Mouse (Mus musculus): ENCODE measurements around the gene Gm28372. TPM values are rescaled to one million over a fixed set of nuclear protein-coding genes. Genes with fewer than 3 reads are reported as not detected.
A peak's percentile ranks its signal among the peaks of the same experiment; 100 is the strongest.

Gene Gm28372
- polyA plus RNA-seq, 1 experiment from 2014 or later = not detected

- Histone ChIP-seq H3K4me2 (ENCODE audit: low read depth, severe bottlenecking) (no peak overlapping the region), H3K9ac (ENCODE audit: low read length) (no peak overlapping the region), H3K4me3 (ENCODE audit: low read depth, low read length) (no peak overlapping the region), H3K27me3 (ENCODE audit: control insufficient read depth, insufficient read depth, low read length) (no peaks in the 10 kb centered on the region), H3K27ac (replicated peaks; ENCODE audit: low read depth, low read length) (no peak overlapping the region), H3K9me3 (ENCODE audit: control insufficient read depth, low read length) (no peaks in the 10 kb centered on the region), H3K4me1 (ENCODE audit: control insufficient read depth, insufficient read depth, low read length) (peaks cover 8% of the 10 kb centered on the region; the same call in 1 of the 2 replicates), H3K36me3 (ENCODE audit: control insufficient read depth, insufficient read depth, low read length) (no peaks in the 10 kb centered on the region)
- DNase-seq (ENCODE audit: low spot score) (no peak), ATAC-seq (ENCODE audit: insufficient number of reproducible peaks, low FRiP score, low TSS enrichment, low read depth) (no peak)
- 94% methylated on average over 26 of the region's 26 CpGs for WGBS
Observed at GRCm38 (mm10) chr2:130421781-130422620, 17.0 kb downstream of the Gm28372 start.

- Histone ChIP-seq H3K4me3 (ENCODE audit: low read depth, low read length) (peak overlapping the region; percentile 82), H3K4me2 (ENCODE audit: low read depth, severe bottlenecking) (peak overlapping the region; percentile 86), H3K9ac (ENCODE audit: low read length) (peak overlapping the region; percentile 89), H3K4me1 (ENCODE audit: control insufficient read depth, insufficient read depth, low read length) (peaks cover 8% of the 10 kb centered on the region; the same call in 1 of the 2 replicates), H3K27me3 (ENCODE audit: control insufficient read depth, insufficient read depth, low read length) (no peaks in the 10 kb centered on the region), H3K27ac (replicated peaks; ENCODE audit: low read depth, low read length) (peak overlapping the region; percentile 62), H3K9me3 (ENCODE audit: control insufficient read depth, low read length) (no peaks in the 10 kb centered on the region), H3K36me3 (ENCODE audit: control insufficient read depth, insufficient read depth, low read length) (no peaks in the 10 kb centered on the region)
- peak; percentile 87 for DNase-seq (ENCODE audit: low spot score)
- 17% methylated on average over 49 of the region's 49 CpGs for WGBS
- ATAC-seq (ENCODE audit: insufficient number of reproducible peaks, low FRiP score, low TSS enrichment, low read depth) = peak; percentile 76
Observed at GRCm38 (mm10) chr2:130423397-130424125, 18.5 kb downstream of the Gm28372 start.

- peak within 1 kb of the TSS; percentile 89 for H3K9ac ChIP-seq (ENCODE audit: low read length)
- peak within 1 kb of the TSS; percentile 82 for H3K4me3 ChIP-seq (ENCODE audit: low read depth, low read length)
- H3K9me3 ChIP-seq (ENCODE audit: control insufficient read depth, low read length) = no peaks in the 10 kb centered on the region
- H3K4me2 ChIP-seq (ENCODE audit: low read depth, severe bottlenecking) = peak within 1 kb of the TSS; percentile 86
- 0% methylated on average over 58 of the region's 58 CpGs for WGBS
- H3K27ac ChIP-seq (replicated peaks; ENCODE audit: low read depth, low read length) = peak within 1 kb of the TSS; percentile 62
- peak; percentile 93 for DNase-seq (ENCODE audit: low spot score)
- no peaks in the 10 kb centered on the region for H3K27me3 ChIP-seq (ENCODE audit: control insufficient read depth, insufficient read depth, low read length)
- peak; percentile 94 for ATAC-seq (ENCODE audit: insufficient number of reproducible peaks, low FRiP score, low TSS enrichment, low read depth)
- H3K4me1 ChIP-seq (ENCODE audit: control insufficient read depth, insufficient read depth, low read length) = peaks cover 8% of the 10 kb centered on the region; the same call in 1 of the 2 replicates
- H3K36me3 ChIP-seq (ENCODE audit: control insufficient read depth, insufficient read depth, low read length) = no peaks in the 10 kb centered on the region
Observed at GRCm38 (mm10) chr2:130424126-130424853, 19.3 kb downstream of the Gm28372 start, which contains the start of the genes Vps16 and Pced1a. Vps16 (plus strand) TSS chr2:130424339. Pced1a (minus strand) TSS chr2:130424701.

- peak overlapping the region; percentile 89 for H3K9ac ChIP-seq (ENCODE audit: low read length)
- no peak overlapping the region for H3K27ac ChIP-seq (replicated peaks; ENCODE audit: low read depth, low read length)
- peaks cover 8% of the 10 kb centered on the region; the same call in 1 of the 2 replicates for H3K4me1 ChIP-seq (ENCODE audit: control insufficient read depth, insufficient read depth, low read length)
- DNase-seq (ENCODE audit: low spot score) (no peak), ATAC-seq (ENCODE audit: insufficient number of reproducible peaks, low FRiP score, low TSS enrichment, low read depth) (no peak)
- H3K4me3 ChIP-seq (ENCODE audit: low read depth, low read length) = peak overlapping the region; percentile 82
- peaks cover 2% of the 10 kb centered on the region; the same call in 1 of the 2 replicates for H3K36me3 ChIP-seq (ENCODE audit: control insufficient read depth, insufficient read depth, low read length)
- no peaks in the 10 kb centered on the region for H3K27me3 ChIP-seq (ENCODE audit: control insufficient read depth, insufficient read depth, low read length)
- peak overlapping the region; percentile 86 for H3K4me2 ChIP-seq (ENCODE audit: low read depth, severe bottlenecking)
- 61% methylated on average over 5 of the region's 5 CpGs for WGBS
- no peaks in the 10 kb centered on the region for H3K9me3 ChIP-seq (ENCODE audit: control insufficient read depth, low read length)
Observed at GRCm38 (mm10) chr2:130425112-130425511, 20.1 kb downstream of the Gm28372 start.

GRCm38 (mm10) chr2:130429851-130430250 is 24.8 kb downstream of the Gm28372 start:
- no peaks in the 10 kb centered on the region for H3K27me3 ChIP-seq (ENCODE audit: control insufficient read depth, insufficient read depth, low read length)
- DNase-seq (ENCODE audit: low spot score) = no peak
- H3K36me3 ChIP-seq (ENCODE audit: control insufficient read depth, insufficient read depth, low read length) = peaks cover 2% of the 10 kb centered on the region; the same call in 1 of the 2 replicates
- H3K9me3 ChIP-seq (ENCODE audit: control insufficient read depth, low read length) = no peaks in the 10 kb centered on the region
- no peak overlapping the region for H3K4me3 ChIP-seq (ENCODE audit: low read depth, low read length)
- H3K9ac ChIP-seq (ENCODE audit: low read length) = no peak overlapping the region
- H3K27ac ChIP-seq (replicated peaks; ENCODE audit: low read depth, low read length) = no peak overlapping the region
- 86% methylated on average over 2 of the region's 2 CpGs for WGBS
- no peak overlapping the region for H3K4me2 ChIP-seq (ENCODE audit: low read depth, severe bottlenecking)
- no peak for ATAC-seq (ENCODE audit: insufficient number of reproducible peaks, low FRiP score, low TSS enrichment, low read depth)
- H3K4me1 ChIP-seq (ENCODE audit: control insufficient read depth, insufficient read depth, low read length) = 0 out of 2 replicates have a peak, but pooled peaks cover 4% of the 10 kb centered on the region

GRCm38 (mm10) chr2:130430484-130430883 is 25.4 kb downstream of the Gm28372 start:
- Histone ChIP-seq H3K27me3 (ENCODE audit: control insufficient read depth, insufficient read depth, low read length) (no peaks in the 10 kb centered on the region), H3K4me3 (ENCODE audit: low read depth, low read length) (no peak overlapping the region), H3K4me1 (ENCODE audit: control insufficient read depth, insufficient read depth, low read length) (no peaks in the 10 kb centered on the region), H3K4me2 (ENCODE audit: low read depth, severe bottlenecking) (no peak overlapping the region), H3K9me3 (ENCODE audit: control insufficient read depth, low read length) (no peaks in the 10 kb centered on the region), H3K9ac (ENCODE audit: low read length) (no peak overlapping the region), H3K27ac (replicated peaks; ENCODE audit: low read depth, low read length) (no peak overlapping the region), H3K36me3 (ENCODE audit: control insufficient read depth, insufficient read depth, low read length) (peaks cover 2% of the 10 kb centered on the region; the same call in 1 of the 2 replicates)
- ATAC-seq (ENCODE audit: insufficient number of reproducible peaks, low FRiP score, low TSS enrichment, low read depth) (no peak), DNase-seq (ENCODE audit: low spot score) (no peak)
- 91% methylated on average over 3 of the region's 3 CpGs for WGBS

GRCm38 (mm10) chr2:130432157-130432556 is 27.1 kb downstream of the Gm28372 start:
- 82% methylated on average over 3 of the region's 3 CpGs for WGBS
- Histone ChIP-seq H3K4me2 (ENCODE audit: low read depth, severe bottlenecking) (no peak overlapping the region), H3K27me3 (ENCODE audit: control insufficient read depth, insufficient read depth, low read length) (no peaks in the 10 kb centered on the region), H3K9ac (ENCODE audit: low read length) (no peak overlapping the region), H3K9me3 (ENCODE audit: control insufficient read depth, low read length) (no peaks in the 10 kb centered on the region), H3K4me3 (ENCODE audit: low read depth, low read length) (no peak overlapping the region), H3K4me1 (ENCODE audit: control insufficient read depth, insufficient read depth, low read length) (no peaks in the 10 kb centered on the region), H3K36me3 (ENCODE audit: control insufficient read depth, insufficient read depth, low read length) (peaks cover 2% of the 10 kb centered on the region; the same call in 1 of the 2 replicates), H3K27ac (replicated peaks; ENCODE audit: low read depth, low read length) (no peak overlapping the region)
- DNase-seq (ENCODE audit: low spot score) = no peak
- no peak for ATAC-seq (ENCODE audit: insufficient number of reproducible peaks, low FRiP score, low TSS enrichment, low read depth)

GRCm38 (mm10) chr2:130433152-130433551 is 28.1 kb downstream of the Gm28372 start:
- Histone ChIP-seq H3K36me3 (ENCODE audit: control insufficient read depth, insufficient read depth, low read length) (peaks cover 6% of the 10 kb centered on the region), H3K9me3 (ENCODE audit: control insufficient read depth, low read length) (no peaks in the 10 kb centered on the region), H3K4me2 (ENCODE audit: low read depth, severe bottlenecking) (no peak overlapping the region), H3K4me3 (ENCODE audit: low read depth, low read length) (no peak overlapping the region), H3K27ac (replicated peaks; ENCODE audit: low read depth, low read length) (no peak overlapping the region), H3K9ac (ENCODE audit: low read length) (no peak overlapping the region), H3K4me1 (ENCODE audit: control insufficient read depth, insufficient read depth, low read length) (no peaks in the 10 kb centered on the region), H3K27me3 (ENCODE audit: control insufficient read depth, insufficient read depth, low read length) (no peaks in the 10 kb centered on the region)
- no peak for ATAC-seq (ENCODE audit: insufficient number of reproducible peaks, low FRiP score, low TSS enrichment, low read depth)
- WGBS = 25% methylated on average over 4 of the region's 4 CpGs
- DNase-seq (ENCODE audit: low spot score) = peak; percentile 57

Measured in limb, embryonic 11.5 days (tissue).